Comparison of ENCODE assay signal across 13 mouse cellular contexts in the genomic region with DNA sequence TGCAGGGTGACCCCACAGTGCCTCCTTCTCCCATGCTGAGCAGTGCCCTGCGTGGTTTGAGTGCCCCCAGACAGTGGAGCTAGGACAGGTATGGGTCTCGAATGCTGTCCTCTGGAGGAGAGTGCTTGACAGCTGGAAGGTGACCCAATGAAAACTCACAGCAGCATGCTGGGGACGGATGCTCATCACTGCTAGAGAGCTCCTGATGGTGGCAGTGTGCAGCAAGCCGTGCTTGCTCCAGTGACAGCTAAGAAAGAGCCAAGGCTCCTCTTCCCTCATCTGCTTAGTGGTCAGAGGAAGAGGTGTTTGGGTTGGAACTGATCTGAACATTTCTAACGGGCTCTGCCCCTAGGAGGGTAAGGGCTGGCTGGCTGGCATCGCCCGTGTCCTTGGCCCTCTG.
DNase-seq lines count a peak whose midpoint lies in the region; ATAC-seq and TF ChIP-seq lines count a peak whose summit lies in the region.
"Had no signal": no experiment of that assay in that cellular context is flagged by ENCODE, and none has a peak within 500 bp of the region (broad histone marks: within the 10 kb centered on the region; RNA-seq: fewer than 3 reads in every experiment).

No protein-coding gene starts in this region.

- no peaks in the 10 kb centered on the region for H3K27me3 ChIP-seq in cerebellum, adult 2 months (ENCODE audit: control insufficient read depth, insufficient read depth, low read length)
- no peaks in the 10 kb centered on the region for H3K27me3 ChIP-seq in stomach, postnatal 0 days (ENCODE audit: control insufficient read depth, insufficient read depth, low read length)
- H3K27me3 ChIP-seq: embryonic facial prominence, embryonic 12.5 days; heart, embryonic 12.5 days; stomach, embryonic 15.5 days had no signal

- TF ChIP-seq POLR2A in cerebellum, adult 2 months (IDR thresholded peaks at IDR 0.05; ENCODE audit: borderline replicate concordance, insufficient read depth, low read length), result no peak

- peaks cover 21% of the 10 kb centered on the region for H3K4me1 ChIP-seq in cerebellum, adult 2 months (ENCODE audit: control insufficient read depth, insufficient read depth, low read length)
- H3K4me1 ChIP-seq in stomach, postnatal 0 days (replicated peaks; ENCODE audit: control insufficient read depth, insufficient read depth), result peaks cover 3% of the 10 kb centered on the region

- H3K4me2 ChIP-seq in stomach, postnatal 0 days (replicated peaks; ENCODE audit: low read depth), result no peak overlapping the region
- H3K4me2 ChIP-seq: embryonic facial prominence, embryonic 12.5 days; heart, embryonic 12.5 days; stomach, embryonic 15.5 days had no signal

- TF ChIP-seq EP300 in stomach, postnatal 0 days (optimal IDR thresholded peaks at IDR 0.05), result no peak

- TF ChIP-seq CTCF in cerebellum, adult 2 months (IDR thresholded peaks at IDR 0.05; ENCODE audit: borderline replicate concordance, insufficient read depth, low read depth, low read length), result peak; percentile 39
- TF ChIP-seq CTCF in stomach, postnatal 0 days (IDR thresholded peaks at IDR 0.05; ENCODE audit: low read depth), result peak; percentile 72

- no peaks in the 10 kb centered on the region for H3K9me3 ChIP-seq in stomach, postnatal 0 days (ENCODE audit: control insufficient read depth, low read length)
- H3K9me3 ChIP-seq: embryonic facial prominence, embryonic 12.5 days; heart, embryonic 12.5 days; stomach, embryonic 15.5 days had no signal

- no peak overlapping the region for H3K27ac ChIP-seq in cerebellum, adult 2 months (ENCODE audit: insufficient read depth, low read length)
- no peak overlapping the region for H3K27ac ChIP-seq in stomach, postnatal 0 days (replicated peaks)
- H3K27ac ChIP-seq: embryonic facial prominence, embryonic 12.5 days; stomach, embryonic 15.5 days had no signal

- DNase-seq in cerebellum, adult 2 months, result no peak
- DNase-seq in cerebellum, adult 11 months, result no peak
- DNase-seq in kidney, adult 18-20 months, result peak; percentile 30
- DNase-seq in kidney, adult 8-10 months, result no peak
- peak; percentile 49 to 65 for DNase-seq in right cerebral cortex, adult 2 months (ENCODE audit: low spot score in 2 of 2)
- DNase-seq in right cerebral cortex, postnatal 4 days, result no peak
- no peak for DNase-seq in stomach, postnatal 0 days (ENCODE audit: low spot score)
- DNase-seq in urinary bladder, postnatal 25 days (ENCODE audit: low spot score), result no peak

- no peak overlapping the region for H3K9ac ChIP-seq in stomach, postnatal 0 days (ENCODE audit: low read length)
- H3K9ac ChIP-seq: embryonic facial prominence, embryonic 12.5 days; heart, embryonic 12.5 days; stomach, embryonic 15.5 days had no signal

- WGBS in cerebellum, adult 2 months, result 77% methylated on average over 7 of the region's 7 CpGs
- 56% methylated on average over 7 of the region's 7 CpGs for WGBS in stomach, postnatal 0 days

- no peak overlapping the region for H3K4me3 ChIP-seq in cerebellum, adult 2 months (replicated peaks; ENCODE audit: insufficient read depth, low read depth, low read length)
- no peak overlapping the region for H3K4me3 ChIP-seq in stomach, postnatal 0 days (ENCODE audit: low read depth, low read length)
- H3K4me3 ChIP-seq: embryonic facial prominence, embryonic 12.5 days; heart, embryonic 12.5 days; myocyte; stomach, embryonic 15.5 days had no signal

- ATAC-seq in stomach, postnatal 0 days (ENCODE audit: low FRiP score, low TSS enrichment), result no peak
- ATAC-seq: activated CD4-positive, CD25-positive, alpha-beta regulatory T cell, adult 4 months had no signal

- no peaks in the 10 kb centered on the region for H3K36me3 ChIP-seq in stomach, postnatal 0 days (ENCODE audit: control insufficient read depth, insufficient read depth, low read length)
- H3K36me3 ChIP-seq: embryonic facial prominence, embryonic 12.5 days; heart, embryonic 12.5 days; stomach, embryonic 15.5 days had no signal

Comparison
In these comparisons a context has a peak if more than half of its experiments do, and no peak if none do; other contexts are left out.
1. DNase-seq: peak in kidney, adult 18-20 months (single experiment) and right cerebral cortex, adult 2 months (2 of 2); none in cerebellum, adult 2 months (0 of 2), cerebellum, adult 11 months (single experiment), kidney, adult 8-10 months (0 of 2), right cerebral cortex, postnatal 4 days (single experiment), stomach, postnatal 0 days (single experiment) and urinary bladder, postnatal 25 days (single experiment).